Mouse (Mus musculus): ENCODE results near the gene 4931428L18Rik. TPM values are rescaled to one million over a fixed set of nuclear protein-coding genes. Genes with fewer than 3 reads are reported as not detected.
"Not testable (repeated sequence)": the region's sequence is repeated elsewhere in the genome, so short reads cannot be mapped to it uniquely, and the experiment has no call there.

Gene 4931428L18Rik
- total RNA-seq, 1 experiment: 1.8 TPM

GRCm38 (mm10) chr1:31017377-31017776, 205.1 kb downstream of the 4931428L18Rik start:
- no peak for DNase-seq (ENCODE audit: low read depth, low spot score)
- in situ Hi-C loops (cut with MboI; ENCODE audit: low sequenced_read_pairs in 2 of 2, unreplicated experiment in 2 of 2): no loop called here
- TF ChIP-seq ZC3H11A (IDR thresholded peaks at IDR 0.05; ENCODE audit: borderline replicate concordance, low read depth, low read length): no peak
- TF ChIP-seq ZNF384 (IDR thresholded peaks at IDR 0.05; ENCODE audit: low read depth, low read length): no peak
- no peak for TF ChIP-seq HCFC1 (IDR thresholded peaks at IDR 0.05; ENCODE audit: borderline replicate concordance, insufficient read depth, low read length)
- no peak for TF ChIP-seq MAFK (IDR thresholded peaks at IDR 0.05; ENCODE audit: insufficient read depth, low read depth, low read length)
- TF ChIP-seq CHD2 (IDR thresholded peaks at IDR 0.05; ENCODE audit: low read depth, low read length): no peak
- Histone ChIP-seq H3K9ac (ENCODE audit: insufficient read depth, low read depth, low read length, poor library complexity, severe bottlenecking) (no peak overlapping the region), H3K4me1 (ENCODE audit: control insufficient read depth in 2 of 2, insufficient read depth in 2 of 2, low read length in 2 of 2, poor library complexity in 1 of 2) (no peaks in the 10 kb centered on the region), H3K4me3 (ENCODE audit: insufficient read depth in 1 of 2, low read depth in 1 of 2, low read length in 2 of 2, poor library complexity in 1 of 2, severe bottlenecking in 1 of 2) (no peak overlapping the region), H3K9me3 (ENCODE audit: control insufficient read depth, insufficient read depth, low read depth, low read length) (no peaks in the 10 kb centered on the region), H3K36me3 (ENCODE audit: control insufficient read depth, insufficient read depth, low read length, poor library complexity, severe bottlenecking) (no peaks in the 10 kb centered on the region), H3K27ac (ENCODE audit: insufficient read depth, low read depth, low read length, poor library complexity, severe bottlenecking) (no peak overlapping the region)

GRCm38 (mm10) chr1:31016068-31016467, 206.4 kb downstream of the 4931428L18Rik start:
- H3K36me3 ChIP-seq (ENCODE audit: control insufficient read depth, insufficient read depth, low read length, poor library complexity, severe bottlenecking): no peaks in the 10 kb centered on the region
- no peak for TF ChIP-seq ZC3H11A (IDR thresholded peaks at IDR 0.05; ENCODE audit: borderline replicate concordance, low read depth, low read length)
- TF ChIP-seq ZNF384 (IDR thresholded peaks at IDR 0.05; ENCODE audit: low read depth, low read length): no peak
- no peak for TF ChIP-seq MAFK (IDR thresholded peaks at IDR 0.05; ENCODE audit: insufficient read depth, low read depth, low read length)
- no peak for TF ChIP-seq CHD2 (IDR thresholded peaks at IDR 0.05; ENCODE audit: low read depth, low read length)
- no peak for TF ChIP-seq HCFC1 (IDR thresholded peaks at IDR 0.05; ENCODE audit: borderline replicate concordance, insufficient read depth, low read length)
- in situ Hi-C loops (cut with MboI; ENCODE audit: low sequenced_read_pairs in 2 of 2, unreplicated experiment in 2 of 2): no loop called here
- H3K9ac ChIP-seq (ENCODE audit: insufficient read depth, low read depth, low read length, poor library complexity, severe bottlenecking): no peak overlapping the region
- no peaks in the 10 kb centered on the region for H3K9me3 ChIP-seq (ENCODE audit: control insufficient read depth, insufficient read depth, low read depth, low read length)
- no peak overlapping the region for H3K27ac ChIP-seq (ENCODE audit: insufficient read depth, low read depth, low read length, poor library complexity, severe bottlenecking)
- no peaks in the 10 kb centered on the region for H3K4me1 ChIP-seq (ENCODE audit: control insufficient read depth in 2 of 2, insufficient read depth in 2 of 2, low read length in 2 of 2, poor library complexity in 1 of 2)
- H3K4me3 ChIP-seq (ENCODE audit: insufficient read depth in 1 of 2, low read depth in 1 of 2, low read length in 2 of 2, poor library complexity in 1 of 2, severe bottlenecking in 1 of 2): no peak overlapping the region
- no peak for DNase-seq (ENCODE audit: low read depth, low spot score)

- no peak overlapping the region for H3K27ac ChIP-seq (ENCODE audit: insufficient read depth, low read depth, low read length, poor library complexity, severe bottlenecking)
- in situ Hi-C loops (cut with MboI; ENCODE audit: low sequenced_read_pairs in 2 of 2, unreplicated experiment in 2 of 2): no loop called here
- no peaks in the 10 kb centered on the region for H3K36me3 ChIP-seq (ENCODE audit: control insufficient read depth, insufficient read depth, low read length, poor library complexity, severe bottlenecking)
- no peak for DNase-seq (ENCODE audit: low read depth, low spot score)
- no peaks in the 10 kb centered on the region for H3K4me1 ChIP-seq (ENCODE audit: control insufficient read depth in 2 of 2, insufficient read depth in 2 of 2, low read length in 2 of 2, poor library complexity in 1 of 2)
- no peak overlapping the region for H3K9ac ChIP-seq (ENCODE audit: insufficient read depth, low read depth, low read length, poor library complexity, severe bottlenecking)
- no peaks in the 10 kb centered on the region for H3K9me3 ChIP-seq (ENCODE audit: control insufficient read depth, insufficient read depth, low read depth, low read length)
- H3K4me3 ChIP-seq (ENCODE audit: insufficient read depth in 1 of 2, low read depth in 1 of 2, low read length in 2 of 2, poor library complexity in 1 of 2, severe bottlenecking in 1 of 2): no peak overlapping the region
- TF ChIP-seq MAFK (IDR thresholded peaks at IDR 0.05; ENCODE audit: insufficient read depth, low read depth, low read length) (no peak), CHD2 (IDR thresholded peaks at IDR 0.05; ENCODE audit: low read depth, low read length) (no peak), HCFC1 (IDR thresholded peaks at IDR 0.05; ENCODE audit: borderline replicate concordance, insufficient read depth, low read length) (no peak), ZC3H11A (IDR thresholded peaks at IDR 0.05; ENCODE audit: borderline replicate concordance, low read depth, low read length) (no peak), ZNF384 (IDR thresholded peaks at IDR 0.05; ENCODE audit: low read depth, low read length) (no peak)
Measured at GRCm38 (mm10) chr1:31015261-31015660, 207.2 kb downstream of the 4931428L18Rik start.

- H3K9ac ChIP-seq (ENCODE audit: insufficient read depth, low read depth, low read length, poor library complexity, severe bottlenecking); H3K9me3 ChIP-seq (ENCODE audit: control insufficient read depth, insufficient read depth, low read depth, low read length); H3K27ac ChIP-seq (ENCODE audit: insufficient read depth, low read depth, low read length, poor library complexity, severe bottlenecking); H3K36me3 ChIP-seq (ENCODE audit: control insufficient read depth, insufficient read depth, low read length, poor library complexity, severe bottlenecking); DNase-seq (ENCODE audit: low read depth, low spot score); in situ Hi-C loops (cut with MboI; ENCODE audit: low sequenced_read_pairs in 2 of 2, unreplicated experiment in 2 of 2); H3K4me1 ChIP-seq (ENCODE audit: control insufficient read depth in 2 of 2, insufficient read depth in 2 of 2, low read length in 2 of 2, poor library complexity in 1 of 2); H3K4me3 ChIP-seq (ENCODE audit: insufficient read depth in 1 of 2, low read depth in 1 of 2, low read length in 2 of 2, poor library complexity in 1 of 2, severe bottlenecking in 1 of 2): not testable (repeated sequence)
Measured at GRCm38 (mm10) chr1:30977868-30978267, 244.6 kb downstream of the 4931428L18Rik start, which contains the start of gene AC153137.1. AC153137.1 (minus strand) TSS chr1:30977968.

- H3K4me1 ChIP-seq (ENCODE audit: control insufficient read depth in 2 of 2, insufficient read depth in 2 of 2, low read length in 2 of 2, poor library complexity in 1 of 2); H3K36me3 ChIP-seq (ENCODE audit: control insufficient read depth, insufficient read depth, low read length, poor library complexity, severe bottlenecking); DNase-seq (ENCODE audit: low read depth, low spot score); in situ Hi-C loops (cut with MboI; ENCODE audit: low sequenced_read_pairs in 2 of 2, unreplicated experiment in 2 of 2); H3K9me3 ChIP-seq (ENCODE audit: control insufficient read depth, insufficient read depth, low read depth, low read length); H3K9ac ChIP-seq (ENCODE audit: insufficient read depth, low read depth, low read length, poor library complexity, severe bottlenecking); H3K4me3 ChIP-seq (ENCODE audit: insufficient read depth in 1 of 2, low read depth in 1 of 2, low read length in 2 of 2, poor library complexity in 1 of 2, severe bottlenecking in 1 of 2); H3K27ac ChIP-seq (ENCODE audit: insufficient read depth, low read depth, low read length, poor library complexity, severe bottlenecking): not testable (repeated sequence)
Measured at GRCm38 (mm10) chr1:30977239-30977638, 245.2 kb downstream of the 4931428L18Rik start.

Data from ES-E14 (cell line).